Mouse (Mus musculus): Measurements from ENCODE around the gene Prkar1b.
A peak's percentile ranks its signal among the peaks of the same experiment; 100 is the strongest.

The Prkar1b gene

DNA sequence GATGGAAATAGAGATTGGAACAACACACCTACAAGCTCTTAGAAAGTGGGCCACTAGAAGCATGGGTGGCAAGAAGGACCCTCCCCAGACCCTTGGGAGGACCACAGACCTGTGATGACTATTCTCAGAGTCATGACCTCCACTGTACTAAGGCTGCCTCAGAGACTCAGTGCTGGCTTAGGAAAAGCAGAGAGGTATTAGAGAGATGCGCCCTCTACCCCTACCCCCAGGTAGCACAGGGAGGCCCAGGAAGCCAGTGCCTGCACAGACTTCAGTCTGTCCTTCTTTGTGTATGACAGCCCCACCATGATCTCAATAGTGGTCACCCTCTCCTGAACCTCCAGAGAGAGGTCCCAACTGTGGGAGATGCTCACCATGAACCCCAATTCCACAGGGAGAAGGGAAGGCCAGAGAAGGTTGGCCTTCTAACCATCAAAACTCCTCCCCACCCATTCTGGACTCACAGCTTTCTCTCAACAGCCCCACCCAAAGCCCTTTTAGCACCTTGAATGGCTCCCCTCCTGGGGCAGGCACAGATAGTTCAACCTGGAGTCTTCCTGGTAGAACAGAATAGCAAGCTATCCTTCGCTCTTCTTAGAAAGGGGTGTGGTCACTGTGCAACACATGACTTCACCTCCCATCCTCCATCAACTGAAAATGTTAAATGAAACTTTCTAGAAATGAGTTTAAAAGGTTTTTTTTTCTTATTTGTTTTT lies 39.5 kb downstream of the Prkar1b start:
- DNase-seq (ENCODE audit: low read depth, low spot score): peak; percentile 41

DNA sequence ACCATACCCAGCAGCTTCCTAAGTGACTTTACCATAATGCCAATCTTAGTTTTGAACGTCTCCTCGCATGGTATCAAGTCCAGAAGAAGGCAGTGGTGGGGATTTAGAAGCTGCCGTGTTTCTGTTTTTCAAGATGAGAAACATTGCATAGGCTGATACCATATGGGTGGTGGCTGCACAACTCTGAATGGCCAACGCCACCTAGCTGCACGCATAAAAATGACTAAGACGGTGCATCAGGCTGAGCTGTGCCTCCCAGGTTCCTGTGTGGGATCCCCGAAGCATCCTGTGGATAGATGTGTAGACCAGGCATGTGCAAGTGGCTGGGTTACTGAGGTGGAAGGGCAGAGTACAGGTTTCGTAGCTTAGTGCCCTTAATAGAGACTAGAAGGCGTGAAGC lies 42.0 kb downstream of the Prkar1b start:
- peak; percentile 27 for DNase-seq (ENCODE audit: low read depth, low spot score)

DNA sequence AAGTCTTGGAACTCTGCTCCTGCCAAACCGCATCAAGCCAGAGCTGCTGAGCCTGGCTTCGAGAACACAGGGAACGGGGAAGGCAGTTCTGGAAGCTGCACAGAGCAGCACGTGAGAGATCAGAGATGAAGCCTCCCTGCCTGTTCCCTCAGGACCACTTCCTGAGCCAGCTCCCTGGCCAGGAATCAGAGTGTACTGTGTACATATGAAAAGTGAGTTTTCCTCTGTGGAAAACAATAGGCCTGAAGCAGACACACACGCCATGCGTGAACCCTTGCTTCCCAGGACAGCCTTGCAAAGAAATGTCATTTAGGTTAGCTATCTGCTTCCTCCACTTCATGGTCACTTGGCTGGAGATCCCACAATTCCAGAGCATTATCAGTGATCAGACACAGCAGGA lies 48.0 kb downstream of the Prkar1b start:
- no peak for DNase-seq (ENCODE audit: low read depth, low spot score)

DNA sequence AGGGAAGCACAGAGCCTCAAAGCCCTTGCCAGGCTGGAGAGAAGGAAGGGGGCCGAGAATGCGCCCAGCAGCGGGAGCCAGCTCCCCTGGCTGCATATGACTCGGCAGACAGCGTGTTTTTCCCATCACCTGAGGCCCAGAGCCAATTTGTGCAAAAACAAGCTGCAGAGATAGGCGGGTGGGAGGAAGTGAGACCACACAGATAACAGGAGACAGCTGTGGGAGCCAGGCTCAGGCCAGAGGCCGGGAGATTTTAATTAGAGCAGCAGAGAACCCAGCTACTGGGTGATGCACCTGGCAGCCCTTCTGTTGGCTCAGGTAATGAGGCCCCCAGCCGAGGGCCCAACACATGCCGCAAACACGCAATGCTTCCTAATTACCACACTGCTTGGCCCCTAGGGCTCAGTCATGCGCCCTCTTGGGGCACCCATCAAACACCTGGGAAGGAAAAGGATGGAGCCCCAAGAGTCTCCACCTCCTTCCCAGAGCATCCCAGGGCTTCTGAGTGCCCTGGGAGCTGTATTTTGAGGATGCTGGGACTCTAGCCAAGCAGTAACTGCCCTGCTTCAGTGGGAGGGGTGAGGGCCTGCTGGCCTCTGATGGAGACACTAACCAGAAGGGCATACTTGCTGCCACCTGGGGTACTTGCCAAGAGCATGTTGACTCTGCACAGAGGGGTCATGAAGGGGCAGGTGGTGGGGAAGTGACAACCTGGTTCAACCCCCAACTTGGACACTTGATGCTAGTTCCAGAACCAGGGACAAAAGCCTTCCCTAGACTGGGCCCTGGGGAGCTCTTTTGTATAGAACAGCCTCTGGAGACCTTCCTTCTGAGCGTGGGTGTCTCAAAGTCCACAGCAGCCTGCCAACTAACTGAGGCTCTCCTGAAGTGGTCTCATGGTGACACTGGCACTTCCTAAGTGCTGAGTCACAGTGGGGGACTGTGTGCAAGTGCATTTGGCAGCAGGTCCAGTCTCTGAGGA lies 50.5 kb downstream of the Prkar1b start:
- DNase-seq (ENCODE audit: low read depth, low spot score): no peak

DNA sequence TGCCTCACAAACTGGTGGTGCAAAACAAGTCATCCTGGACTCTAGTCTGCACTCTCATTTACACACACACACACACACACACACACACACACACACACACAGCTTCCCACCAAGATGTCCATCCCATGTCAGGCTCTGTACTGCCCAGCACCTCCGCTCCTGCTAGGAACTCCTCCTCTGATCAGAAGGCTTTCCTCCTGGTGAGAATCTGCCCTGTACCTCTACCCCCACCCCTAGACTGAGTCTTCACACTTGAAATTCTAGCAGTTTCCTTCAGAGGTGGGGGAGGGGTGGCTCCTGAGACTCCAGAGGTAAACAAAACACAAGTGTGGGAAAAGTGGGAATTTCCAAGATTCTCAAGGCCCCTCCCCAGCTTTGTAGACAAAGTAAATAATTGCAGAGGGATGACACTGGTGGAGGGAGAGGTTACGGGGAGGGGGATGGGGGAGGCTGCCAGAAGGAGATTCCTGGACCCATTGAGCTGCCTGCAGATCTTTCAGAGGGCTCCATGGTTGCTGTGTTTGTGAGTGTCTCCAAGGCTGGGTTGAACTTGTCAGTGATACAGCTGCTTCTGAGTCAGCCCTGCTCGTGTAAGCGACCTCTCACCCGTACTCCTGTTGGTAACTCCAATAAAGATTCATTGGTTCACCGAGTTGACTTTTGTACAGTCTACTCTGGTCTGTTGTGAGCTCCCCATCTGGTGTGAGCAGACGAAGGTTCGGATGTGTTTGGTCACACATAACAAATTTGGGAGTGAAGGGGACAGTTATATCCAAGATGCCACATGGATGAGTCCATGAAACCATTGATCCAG lies 54.3 kb downstream of the Prkar1b start:
- peak; percentile 63 for DNase-seq (ENCODE audit: low read depth, low spot score)

DNA sequence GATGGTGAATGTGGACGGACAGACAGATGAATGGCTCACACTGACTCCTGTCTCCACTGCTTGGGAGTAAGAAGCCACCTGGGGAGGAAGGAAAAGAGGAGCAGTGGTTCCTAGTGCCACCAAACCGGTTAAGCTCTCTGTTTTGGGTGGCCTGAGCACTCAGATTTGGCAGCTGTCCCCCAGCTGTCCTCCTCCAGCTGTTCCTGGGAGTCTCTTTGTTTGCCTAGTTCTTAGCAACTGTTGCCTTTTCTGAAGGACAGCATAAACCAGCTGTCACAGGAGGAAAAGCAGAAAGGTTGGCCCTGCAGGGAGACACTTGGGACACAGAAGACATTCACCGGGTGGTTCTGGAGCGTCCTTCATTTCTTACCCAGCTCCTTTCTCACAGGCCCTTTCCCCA lies 56.3 kb downstream of the Prkar1b start:
- no peak for DNase-seq (ENCODE audit: low read depth, low spot score)

DNA sequence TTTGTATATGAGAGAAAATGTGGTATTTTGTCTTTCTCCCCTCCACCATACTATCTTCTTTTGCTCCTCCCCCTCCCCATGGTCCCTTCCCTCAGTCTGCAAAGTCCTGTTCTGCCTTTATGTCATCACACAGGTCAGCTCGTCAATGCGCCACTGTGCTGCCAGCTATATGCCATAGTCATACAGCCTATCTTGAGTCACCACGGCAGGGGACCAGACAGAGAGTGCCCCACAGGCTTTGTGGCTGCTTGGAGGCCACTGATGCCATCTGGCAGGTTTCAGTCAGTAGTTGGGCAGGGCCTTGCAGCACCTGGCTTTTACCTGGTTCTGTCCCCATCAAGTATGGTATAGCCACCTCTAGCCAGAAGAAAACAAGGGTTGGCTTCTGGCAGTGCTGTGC lies 58.1 kb downstream of the Prkar1b start:
- no peak for DNase-seq (ENCODE audit: low read depth, low spot score)

DNA sequence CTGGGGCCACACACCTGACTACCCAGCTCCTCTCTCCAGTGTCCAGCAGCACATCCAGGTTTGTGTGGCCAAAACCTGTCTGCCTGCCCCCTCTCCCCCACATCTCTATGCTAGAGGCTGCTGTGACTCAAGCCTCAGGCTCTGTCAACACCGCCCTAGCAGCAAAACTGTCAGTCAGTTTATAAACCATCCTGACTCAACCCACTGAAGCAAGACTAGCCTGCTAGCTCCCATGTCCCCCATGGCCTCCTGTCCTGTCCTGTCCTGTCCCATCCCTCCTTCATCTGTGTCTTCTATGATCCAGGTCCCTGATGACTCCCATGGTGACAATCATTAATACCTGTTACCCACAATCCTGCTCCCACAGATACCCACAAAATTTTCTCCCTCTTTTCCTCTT lies 59.6 kb downstream of the Prkar1b start:
- DNase-seq (ENCODE audit: low read depth, low spot score): no peak

DNA sequence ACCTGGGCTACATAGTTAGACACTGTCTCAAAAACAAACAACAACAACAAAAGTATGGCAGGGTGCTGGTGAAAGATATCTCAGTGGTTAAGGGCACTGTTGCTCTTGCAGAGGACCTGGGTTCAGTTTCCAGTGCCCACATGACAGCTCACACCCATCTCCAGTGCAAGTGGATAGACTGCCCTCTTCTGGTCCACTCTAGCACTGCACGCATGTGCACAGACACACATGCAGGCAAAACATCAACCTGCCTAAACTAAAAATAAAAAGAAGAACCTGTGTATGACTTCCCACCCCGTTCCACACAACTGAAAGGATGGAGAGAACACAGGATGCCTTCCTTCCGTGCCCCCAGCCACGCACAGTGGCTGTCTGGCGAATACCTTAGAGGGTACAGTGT lies 61.6 kb downstream of the Prkar1b start:
- peak; percentile 67 for DNase-seq (ENCODE audit: low read depth, low spot score)

DNA sequence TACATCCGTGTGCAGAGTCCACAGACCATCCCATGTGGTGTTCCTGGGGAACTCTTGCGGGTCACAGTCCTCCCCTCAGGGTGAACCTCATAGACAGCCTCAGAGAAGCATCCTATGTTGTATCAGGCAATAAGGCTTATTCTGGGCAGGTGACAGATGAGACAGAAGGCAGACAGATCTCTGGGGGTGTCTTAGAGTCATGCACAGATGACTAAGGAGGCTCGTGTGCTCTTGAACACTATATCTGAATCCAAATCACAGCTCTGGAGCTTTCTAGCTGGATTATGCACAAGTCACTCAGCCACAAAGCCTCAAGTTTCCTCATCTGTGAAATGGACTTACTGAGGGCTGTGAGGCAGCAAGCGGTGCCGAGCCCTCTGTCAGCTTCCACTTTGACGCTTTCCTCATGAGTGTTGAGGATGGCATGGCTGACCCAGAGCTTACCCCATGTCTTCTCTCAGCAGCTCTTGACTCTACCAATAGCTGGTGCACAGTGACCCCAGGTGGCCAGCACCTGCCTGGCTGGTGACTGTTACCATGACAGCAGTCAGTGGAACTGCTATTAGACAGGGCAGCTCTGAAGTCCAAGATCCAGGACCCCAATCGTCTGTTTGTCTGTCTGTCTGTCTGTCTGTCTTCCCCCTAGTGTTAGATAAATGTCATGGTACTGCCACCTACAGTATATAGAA lies 64.8 kb downstream of the Prkar1b start:
- DNase-seq (ENCODE audit: low read depth, low spot score): peak; percentile 67

DNA sequence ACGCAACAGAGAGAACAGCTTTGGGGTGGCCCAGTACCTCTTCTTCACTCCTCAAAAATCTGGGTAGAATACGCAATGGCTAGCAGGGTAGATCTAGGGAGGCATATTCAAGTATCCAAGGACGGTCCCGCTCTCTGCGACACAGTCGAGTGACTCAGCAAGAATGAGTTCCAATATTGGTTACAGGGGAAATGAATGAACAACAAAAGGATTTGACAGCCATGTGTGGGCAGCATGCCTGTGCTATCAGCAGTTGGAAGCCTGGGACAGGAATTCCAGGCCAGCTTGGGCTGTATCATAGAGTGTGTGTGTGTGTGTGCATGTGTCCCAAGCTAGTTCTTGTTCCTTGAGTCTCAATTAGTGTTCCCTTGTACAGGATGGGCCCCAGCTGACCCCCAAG lies 65.5 kb downstream of the Prkar1b start:
- no peak for DNase-seq (ENCODE audit: low read depth, low spot score)

DNA sequence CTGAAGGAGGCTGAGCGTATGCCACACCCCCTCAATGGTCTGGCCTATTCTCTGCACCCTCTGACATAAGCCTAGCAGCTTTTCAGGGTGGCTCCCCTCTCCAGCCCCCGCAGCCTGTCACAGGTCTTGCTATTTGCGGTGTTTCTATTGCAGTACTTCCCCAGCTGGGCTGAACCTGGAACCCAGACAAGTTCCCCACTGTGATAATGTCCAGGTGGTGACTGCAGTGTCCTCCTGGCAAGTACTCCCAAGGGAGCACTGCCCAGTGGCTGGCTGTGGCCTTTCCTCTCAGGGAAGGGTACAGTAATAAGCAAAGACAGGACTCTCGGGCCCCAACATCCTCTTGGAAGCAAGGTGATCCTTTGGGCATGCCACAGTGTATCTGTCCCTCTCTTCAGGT lies 66.0 kb downstream of the Prkar1b start:
- DNase-seq (ENCODE audit: low read depth, low spot score): no peak

DNA sequence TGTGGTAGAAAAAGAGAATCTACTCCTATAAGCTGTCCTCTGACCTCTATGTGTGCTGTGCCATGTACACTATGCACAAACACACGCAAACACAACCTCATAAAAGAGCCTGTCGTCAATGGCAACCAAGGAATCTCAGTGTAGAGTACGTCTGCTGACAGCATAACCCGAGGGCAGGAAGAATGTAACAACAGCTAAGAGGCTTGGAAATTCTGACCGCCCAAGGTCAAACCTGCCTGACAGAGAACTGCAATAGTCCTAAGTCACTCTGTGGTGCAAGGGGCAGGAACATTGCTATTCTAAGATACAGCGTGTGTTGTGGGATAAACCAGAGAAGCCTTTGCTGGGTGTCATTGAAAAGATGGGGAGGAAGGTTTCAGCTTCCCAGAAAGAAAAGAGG lies 68.4 kb downstream of the Prkar1b start:
- peak; percentile 60 for DNase-seq (ENCODE audit: low read depth, low spot score)

DNA sequence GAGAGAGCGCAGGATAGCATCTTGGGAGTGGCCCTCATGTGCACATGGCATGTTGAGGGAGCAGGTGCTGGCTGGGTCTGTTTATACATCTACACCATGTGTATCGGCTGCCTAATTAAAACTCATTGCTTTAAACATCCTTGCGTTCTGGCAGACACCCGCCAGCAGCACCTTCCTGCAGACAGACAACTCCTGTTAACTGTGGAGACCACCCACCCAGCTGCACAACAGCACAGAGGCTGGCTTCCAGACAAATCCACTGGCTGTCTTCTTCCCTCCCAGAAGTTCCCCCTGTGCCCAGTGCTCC lies 71.7 kb downstream of the Prkar1b start:
- DNase-seq (ENCODE audit: low read depth, low spot score): no peak

DNA sequence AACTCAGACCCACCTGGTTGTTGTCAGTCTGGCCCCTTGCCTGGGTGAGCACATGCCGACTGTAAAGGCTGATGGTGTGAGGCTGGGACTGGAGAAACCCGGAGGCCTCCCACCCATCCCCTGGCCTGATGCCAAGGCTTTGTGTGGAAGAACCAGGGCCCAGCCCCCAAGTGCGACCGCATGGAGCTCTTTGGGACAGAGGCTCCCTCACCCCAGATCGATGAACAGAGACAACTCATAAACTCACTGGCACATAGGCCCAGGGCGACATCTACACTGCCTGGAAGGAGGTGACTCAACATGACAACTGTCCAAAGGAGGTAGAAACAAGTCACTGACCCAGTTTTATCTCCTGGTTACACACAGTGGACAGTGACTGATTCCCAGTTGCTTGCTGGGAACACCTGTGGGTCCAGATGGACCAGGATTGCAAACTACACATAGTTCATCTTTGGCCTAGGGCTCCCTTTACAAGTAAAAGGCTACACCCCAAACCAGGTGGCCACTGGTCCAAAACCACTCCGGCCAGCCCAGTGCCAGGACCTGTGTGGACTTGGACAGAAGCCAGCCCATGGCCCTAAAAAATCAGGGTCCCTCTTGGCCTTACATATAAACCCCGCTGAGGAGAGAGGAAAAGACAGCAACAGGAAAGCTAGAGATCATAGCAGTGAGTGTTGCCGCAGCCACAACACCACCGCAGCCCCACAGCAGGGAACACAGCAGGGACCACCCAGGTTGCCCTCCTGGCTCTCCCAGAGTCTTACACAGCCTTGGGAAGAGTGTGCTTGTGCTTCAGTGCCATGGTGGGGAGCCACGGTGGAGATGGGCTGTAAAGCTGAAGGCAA lies 72.3 kb downstream of the Prkar1b start:
- DNase-seq (ENCODE audit: low read depth, low spot score): no peak

DNA sequence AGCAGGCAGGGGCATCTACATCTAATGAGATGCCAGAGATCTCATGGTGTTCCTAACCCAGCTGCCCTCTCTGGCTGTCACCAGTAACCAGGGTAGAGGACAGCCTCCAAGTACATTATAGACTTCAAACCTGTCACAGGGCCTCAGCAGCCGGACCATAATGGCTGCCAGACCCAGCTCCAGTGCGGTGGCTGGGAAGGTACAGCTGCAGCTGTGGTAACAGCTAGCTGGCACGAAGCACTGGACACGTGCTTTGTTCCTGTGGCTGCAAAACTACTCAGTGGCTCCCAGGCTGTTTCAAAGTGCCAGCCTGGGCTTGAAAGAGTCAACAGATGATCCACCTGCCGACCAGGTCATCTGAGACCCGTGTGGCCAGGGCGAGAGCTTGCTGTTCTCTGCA lies 73.4 kb downstream of the Prkar1b start:
- DNase-seq (ENCODE audit: low read depth, low spot score): no peak

DNA sequence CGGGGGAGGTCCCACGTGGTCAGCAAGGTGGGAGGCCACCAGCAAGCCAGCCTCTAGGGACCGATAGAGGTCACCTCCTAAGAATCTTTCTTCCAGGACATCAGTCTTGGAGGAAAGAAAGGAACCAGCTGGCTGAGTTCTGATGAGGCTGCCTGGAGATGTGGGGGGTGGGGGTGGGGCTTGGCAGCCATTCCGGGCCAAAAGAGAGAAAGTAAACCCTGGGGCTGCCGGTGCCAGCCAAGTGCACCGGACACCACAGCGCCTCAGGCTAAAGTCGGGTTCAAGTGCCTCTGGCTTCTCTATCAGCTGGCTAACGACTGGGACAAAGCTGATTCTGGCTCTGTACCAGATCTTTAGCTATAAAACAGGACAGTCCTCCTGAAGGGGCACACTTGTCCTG lies 74.0 kb downstream of the Prkar1b start:
- DNase-seq (ENCODE audit: low read depth, low spot score): no peak

DNA sequence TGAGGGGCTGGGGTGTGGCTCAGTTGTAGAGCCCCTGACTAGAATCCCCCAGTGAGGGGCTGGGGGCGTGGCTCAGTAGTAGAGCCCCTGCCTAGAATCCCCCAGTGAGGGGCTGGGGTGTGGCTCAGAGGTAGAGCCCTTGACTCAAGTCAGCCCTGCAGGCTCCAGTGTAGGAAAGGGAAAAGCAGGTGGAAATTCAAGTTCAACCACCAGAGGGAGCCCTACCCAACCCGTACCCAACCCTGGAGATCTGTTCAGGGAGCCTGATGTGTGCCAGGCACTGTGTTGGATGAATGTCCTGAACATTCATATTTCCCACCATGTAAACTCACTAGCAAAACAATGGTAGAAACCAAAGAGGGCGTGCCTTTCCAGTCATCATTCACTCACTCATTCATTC lies 74.7 kb downstream of the Prkar1b start:
- DNase-seq (ENCODE audit: low read depth, low spot score): peak; percentile 82

DNA sequence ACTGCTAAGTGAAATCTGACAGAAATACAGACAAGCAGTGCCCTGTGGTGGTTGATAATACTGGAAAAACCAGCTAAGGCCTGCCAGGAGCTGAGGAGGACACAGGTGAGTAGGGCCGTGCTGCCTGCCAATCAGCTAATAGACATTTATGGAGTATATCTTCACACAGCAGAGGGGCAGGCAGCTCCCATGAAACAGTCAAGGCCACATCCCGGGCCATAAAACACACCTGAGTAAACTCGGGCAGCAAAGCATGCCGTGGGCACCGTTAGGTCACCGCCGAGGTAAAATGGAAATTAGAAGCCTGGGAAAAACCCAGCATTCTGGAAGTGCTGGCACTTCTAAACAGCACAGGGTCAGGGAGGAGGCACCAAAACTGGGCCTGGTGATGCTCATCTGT lies 75.8 kb downstream of the Prkar1b start:
- DNase-seq (ENCODE audit: low read depth, low spot score): no peak

DNA sequence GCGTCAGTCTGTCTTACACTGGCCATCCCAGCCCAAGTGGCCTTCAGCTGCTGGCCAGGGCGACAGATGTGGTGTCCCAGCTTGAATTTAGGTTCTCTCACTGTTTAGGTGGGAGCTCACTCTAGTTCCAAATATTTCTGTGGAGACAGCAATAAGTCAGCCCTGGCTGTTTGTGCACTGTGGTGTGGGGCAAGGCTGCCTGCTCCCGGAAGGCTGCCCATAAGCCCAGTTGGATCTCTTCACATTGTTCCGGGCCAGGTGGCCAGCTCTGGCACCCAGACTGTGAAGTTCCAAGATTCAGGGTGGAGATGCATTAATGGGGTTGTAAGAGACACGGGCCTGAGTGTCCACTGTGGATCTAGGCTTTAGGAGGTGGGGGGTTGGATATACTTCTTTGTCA lies 76.9 kb downstream of the Prkar1b start:
- no peak for DNase-seq (ENCODE audit: low read depth, low spot score)

All from R1 (cell line).